Mouse (Mus musculus) forebrain, embryonic 12.5 days (tissue): ENCODE results near the gene March1. TPM values are rescaled to one million over a fixed set of nuclear protein-coding genes. Genes with fewer than 3 reads are reported as not detected.

Source experiments
- ATAC-seq: fragments of 200-750 bp; cut with Nextera tagmentation; 2 replicates; pipeline ENCODE4 v1.8.0; 2017; ENCODE audit warnings: moderate TSS enrichment; ENCODE audit not compliant: low FRiP score
- H3K27ac ChIP-seq: fragments of 300-500 bp; sonication (generic); 2 replicates; pipeline ENCODE4 v1.5.1; 2016; ENCODE audit warnings: mild to moderate bottlenecking
- H3K27me3 ChIP-seq: fragments of 300-500 bp; sonication (generic); 2 replicates; pipeline ENCODE4 v1.6.1; 2016; ENCODE audit warnings: mild to moderate bottlenecking
- H3K36me3 ChIP-seq: fragments of 300-500 bp; sonication (generic); replicated peaks from 2 replicates; pipeline ENCODE4 v1.6.1; 2016; ENCODE audit warnings: mild to moderate bottlenecking
- H3K4me1 ChIP-seq: fragments of 300-500 bp; sonication (generic); 2 replicates; pipeline ENCODE4 v1.6.1; 2016
- H3K4me2 ChIP-seq: fragments of 300-500 bp; sonication (generic); 2 replicates; pipeline ENCODE4 v1.6.1; 2016; ENCODE audit warnings: mild to moderate bottlenecking, moderate library complexity
- H3K4me3 ChIP-seq: fragments of 300-500 bp; sonication (generic); replicated peaks from 2 replicates; pipeline ENCODE4 v1.5.1; 2016; ENCODE audit warnings: mild to moderate bottlenecking
- H3K9ac ChIP-seq: fragments of 300-500 bp; sonication (generic); 2 replicates; pipeline ENCODE4 v1.6.1; 2016; ENCODE audit warnings: mild to moderate bottlenecking
- H3K9me3 ChIP-seq: fragments of 300-500 bp; sonication (generic); 2 replicates; pipeline ENCODE4 v1.6.1; 2016
- WGBS: fragments of 180-500 bp; shearing (Covaris S2); methylation state at CpG from one replicate; pipeline ENCODE4 v1.1.7; 2016; 5-methylcytosine and 5-hydroxymethylcytosine counted together
- polyA plus RNA-seq: library from polyadenylated mRNA; unstranded; fragments of >200 nt; fragmentation: Nextera tagmentation; extraction: Ambion mirVana; gene quantifications from 2 replicates; pipeline ENCODE4 v1.2.1, GENCODE M21; 2016

The March1 gene
- polyA plus RNA-seq, 1 experiment from 2014 or later, result 10.1 TPM

DNA sequence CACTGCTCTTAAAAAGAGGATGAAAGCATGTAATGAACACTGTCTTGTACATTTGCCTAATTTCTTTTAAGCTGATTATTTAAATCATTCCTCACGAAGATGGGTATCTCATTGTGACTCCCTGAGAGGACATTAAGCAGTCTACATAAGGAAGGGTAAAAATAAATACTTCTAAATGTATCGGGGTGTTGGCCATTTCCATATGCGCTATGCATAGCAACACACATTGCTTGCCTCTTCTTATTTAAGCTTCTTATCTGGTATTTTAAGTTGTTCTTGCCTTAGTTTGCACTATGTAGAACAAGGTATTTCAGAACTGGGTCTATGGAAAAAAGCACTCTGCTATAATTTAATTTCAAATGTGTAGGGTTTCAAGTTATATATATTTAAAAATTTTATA is 416.7 kb downstream of the March1 start:
- Histone ChIP-seq H3K4me3 (no peak overlapping the region), H3K9ac (no peak overlapping the region), H3K4me2 (no peak overlapping the region), H3K9me3 (no peaks in the 10 kb centered on the region), H3K27ac (no peak overlapping the region), H3K36me3 (no peaks in the 10 kb centered on the region), H3K27me3 (no peaks in the 10 kb centered on the region), H3K4me1 (no peaks in the 10 kb centered on the region)
- ATAC-seq, result no peak
- WGBS, result 85% methylated on average over 3 of the region's 3 CpGs

DNA sequence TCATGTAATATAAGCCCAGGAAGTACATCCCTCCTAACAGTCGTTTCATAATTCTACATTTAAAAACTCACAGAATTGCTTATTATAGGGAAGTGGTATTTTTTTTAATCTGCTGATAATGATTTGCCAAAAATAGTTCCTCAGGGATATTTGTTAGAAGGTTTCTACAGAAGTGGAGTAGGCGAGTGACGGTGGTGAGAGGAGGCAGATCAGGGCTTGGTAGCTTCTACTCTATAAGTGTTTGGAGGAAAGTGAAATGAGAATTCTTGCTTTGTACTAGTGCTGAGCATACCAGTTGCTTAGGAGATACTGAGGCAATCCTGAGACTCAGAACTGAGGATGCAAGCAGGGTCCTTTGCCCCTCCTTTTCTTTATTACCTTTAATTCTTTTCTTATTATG is 476.5 kb downstream of the March1 start:
- H3K9ac ChIP-seq, result no peak overlapping the region
- H3K4me1 ChIP-seq, result no peaks in the 10 kb centered on the region
- 88% methylated on average over 3 of the region's 3 CpGs for WGBS
- no peaks in the 10 kb centered on the region for H3K9me3 ChIP-seq
- no peaks in the 10 kb centered on the region for H3K27me3 ChIP-seq
- no peak overlapping the region for H3K27ac ChIP-seq
- H3K36me3 ChIP-seq, result no peaks in the 10 kb centered on the region
- ATAC-seq, result no peak
- H3K4me2 ChIP-seq, result no peak overlapping the region
- H3K4me3 ChIP-seq, result no peak overlapping the region

DNA sequence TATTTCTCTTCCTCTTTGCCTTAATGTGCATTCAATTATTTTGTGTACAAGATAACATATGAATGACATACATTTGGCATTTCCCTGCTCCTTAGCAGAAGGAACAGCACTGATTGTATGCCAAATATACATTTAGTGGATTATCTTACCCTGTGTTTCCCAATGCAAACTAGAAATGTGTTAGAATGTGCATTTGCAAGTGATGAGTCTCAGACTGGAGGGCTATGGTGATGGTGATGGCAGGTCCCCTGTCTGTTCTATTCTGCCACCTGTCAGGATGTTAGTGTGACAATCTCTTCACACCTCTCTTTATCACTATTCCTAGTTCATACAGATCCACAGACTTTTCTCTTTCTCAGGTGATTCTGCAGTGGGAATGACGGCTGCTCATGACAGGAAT is 480.4 kb downstream of the March1 start:
- 76% methylated on average over 1 of the region's 1 CpGs for WGBS
- no peaks in the 10 kb centered on the region for H3K27me3 ChIP-seq
- ATAC-seq, result no peak
- H3K9me3 ChIP-seq, result no peaks in the 10 kb centered on the region
- H3K27ac ChIP-seq, result no peak overlapping the region
- no peaks in the 10 kb centered on the region for H3K36me3 ChIP-seq
- H3K4me2 ChIP-seq, result no peak overlapping the region
- no peak overlapping the region for H3K4me3 ChIP-seq
- H3K9ac ChIP-seq, result no peak overlapping the region
- no peaks in the 10 kb centered on the region for H3K4me1 ChIP-seq

DNA sequence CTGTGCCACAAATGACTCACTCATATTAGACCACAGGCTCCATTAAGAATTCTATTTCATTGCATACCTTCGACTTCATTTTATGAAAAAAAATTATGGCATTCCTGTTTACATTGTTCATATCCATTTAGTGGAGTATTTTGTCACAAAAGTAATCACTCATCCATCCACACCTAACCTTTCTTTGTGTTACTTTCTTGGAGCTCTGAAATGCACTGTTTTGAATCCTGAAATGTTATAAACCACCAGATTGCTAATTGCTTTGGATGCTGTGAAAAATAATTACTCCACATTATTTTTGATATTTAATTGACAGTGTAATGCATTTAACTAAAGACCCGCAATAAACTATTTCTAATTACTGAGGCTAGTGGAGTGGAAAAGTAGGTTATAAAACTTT is 501.6 kb downstream of the March1 start:
- H3K36me3 ChIP-seq, result no peaks in the 10 kb centered on the region
- no peak for ATAC-seq
- H3K9ac ChIP-seq, result no peak overlapping the region
- H3K27ac ChIP-seq, result no peak overlapping the region
- WGBS, result 71% methylated on average over 2 of the region's 2 CpGs
- no peaks in the 10 kb centered on the region for H3K9me3 ChIP-seq
- H3K4me1 ChIP-seq, result no peaks in the 10 kb centered on the region
- no peak overlapping the region for H3K4me3 ChIP-seq
- H3K27me3 ChIP-seq, result no peaks in the 10 kb centered on the region
- no peak overlapping the region for H3K4me2 ChIP-seq

DNA sequence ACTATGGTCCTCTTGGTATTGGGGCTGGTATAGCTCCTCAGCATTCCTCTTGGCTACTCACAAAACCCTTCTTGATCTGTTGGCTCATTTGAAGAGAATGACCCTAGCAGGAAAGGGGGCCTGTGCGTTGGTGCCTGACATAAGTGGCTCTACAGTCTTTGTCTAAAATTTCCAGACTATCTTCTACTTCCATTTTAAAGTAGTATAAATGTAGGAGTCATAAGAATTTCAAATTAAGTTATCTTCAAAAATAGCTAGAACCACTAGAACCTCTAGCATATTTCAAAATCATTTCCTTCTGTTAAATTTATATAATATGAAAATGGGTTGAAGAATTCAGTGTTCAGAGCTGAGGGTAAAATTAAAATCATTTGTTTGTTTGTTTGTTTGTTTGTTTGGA is 541.9 kb downstream of the March1 start:
- WGBS, result 87% methylated on average over 1 of the region's 1 CpGs
- no peak overlapping the region for H3K9ac ChIP-seq
- no peaks in the 10 kb centered on the region for H3K4me1 ChIP-seq
- ATAC-seq, result no peak
- H3K9me3 ChIP-seq, result no peaks in the 10 kb centered on the region
- H3K4me3 ChIP-seq, result no peak overlapping the region
- no peak overlapping the region for H3K27ac ChIP-seq
- no peak overlapping the region for H3K4me2 ChIP-seq
- no peaks in the 10 kb centered on the region for H3K36me3 ChIP-seq
- no peaks in the 10 kb centered on the region for H3K27me3 ChIP-seq

DNA sequence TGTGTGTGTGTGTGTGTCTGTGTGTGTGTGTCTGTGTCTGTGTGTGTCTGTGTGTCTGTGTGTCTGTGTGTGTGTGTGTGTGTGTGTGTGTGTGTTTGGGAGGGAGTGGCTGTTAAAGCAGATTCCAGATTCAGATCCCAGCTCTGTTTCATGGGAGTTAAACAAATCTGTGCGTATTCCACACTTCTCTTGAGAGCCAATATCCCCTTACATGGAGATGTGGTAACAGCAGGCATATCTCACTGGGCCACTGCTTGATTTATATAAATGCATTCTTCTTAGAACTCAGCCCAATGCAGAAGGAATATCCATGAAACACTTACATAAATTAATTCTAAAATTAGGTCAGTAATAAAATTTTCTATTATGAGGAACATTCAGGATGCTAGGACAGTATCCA is 549.1 kb downstream of the March1 start:
- H3K4me1 ChIP-seq, result no peaks in the 10 kb centered on the region
- no peak for ATAC-seq
- H3K27ac ChIP-seq, result no peak overlapping the region
- 74% methylated on average over 1 of the region's 1 CpGs for WGBS
- H3K4me3 ChIP-seq, result no peak overlapping the region
- H3K9ac ChIP-seq, result no peak overlapping the region
- no peak overlapping the region for H3K4me2 ChIP-seq
- H3K27me3 ChIP-seq, result no peaks in the 10 kb centered on the region
- H3K36me3 ChIP-seq, result no peaks in the 10 kb centered on the region
- no peaks in the 10 kb centered on the region for H3K9me3 ChIP-seq

DNA sequence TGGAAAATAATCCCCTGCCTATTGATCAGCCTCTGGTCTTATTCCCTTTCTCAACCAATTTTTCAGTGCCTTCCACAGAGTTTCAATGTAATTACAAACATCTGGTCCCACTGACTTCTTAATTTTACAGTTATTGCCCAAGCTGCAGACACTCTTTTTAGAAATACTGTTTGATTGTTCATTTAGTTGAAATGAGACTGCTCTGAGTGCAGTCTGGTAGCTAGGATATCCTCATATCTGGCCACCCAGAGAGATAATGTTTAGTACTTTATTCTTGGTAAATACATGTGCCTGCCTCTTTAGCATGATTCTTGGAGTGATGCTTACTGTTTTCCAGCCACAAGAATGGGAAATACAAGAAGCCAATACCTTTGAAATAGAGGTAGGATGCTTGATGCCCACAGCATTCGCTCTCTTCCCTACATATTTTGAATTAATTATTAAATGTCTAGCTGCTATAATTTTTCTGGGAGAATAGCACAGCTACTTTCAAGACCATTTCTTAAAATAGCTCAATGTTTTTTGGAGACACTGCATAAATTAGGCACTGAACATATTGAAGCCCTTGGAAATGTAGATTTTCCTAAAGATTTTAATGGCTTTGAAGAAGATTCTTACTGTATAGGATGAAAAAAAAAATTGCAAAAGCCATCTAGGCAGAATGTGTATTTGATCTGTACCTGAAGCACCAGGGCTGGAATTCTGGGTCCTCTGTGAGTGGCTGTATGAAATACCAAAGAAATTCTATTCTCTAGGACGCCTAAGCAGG is 549.9 kb downstream of the March1 start:
- H3K9me3 ChIP-seq, result no peaks in the 10 kb centered on the region
- H3K4me1 ChIP-seq, result no peaks in the 10 kb centered on the region
- H3K4me2 ChIP-seq, result no peak overlapping the region
- H3K27me3 ChIP-seq, result no peaks in the 10 kb centered on the region
- H3K27ac ChIP-seq, result no peak overlapping the region
- ATAC-seq, result no peak
- no peak overlapping the region for H3K9ac ChIP-seq
- H3K4me3 ChIP-seq, result no peak overlapping the region
- H3K36me3 ChIP-seq, result no peaks in the 10 kb centered on the region
- WGBS, result 82% methylated on average over 2 of the region's 2 CpGs

DNA sequence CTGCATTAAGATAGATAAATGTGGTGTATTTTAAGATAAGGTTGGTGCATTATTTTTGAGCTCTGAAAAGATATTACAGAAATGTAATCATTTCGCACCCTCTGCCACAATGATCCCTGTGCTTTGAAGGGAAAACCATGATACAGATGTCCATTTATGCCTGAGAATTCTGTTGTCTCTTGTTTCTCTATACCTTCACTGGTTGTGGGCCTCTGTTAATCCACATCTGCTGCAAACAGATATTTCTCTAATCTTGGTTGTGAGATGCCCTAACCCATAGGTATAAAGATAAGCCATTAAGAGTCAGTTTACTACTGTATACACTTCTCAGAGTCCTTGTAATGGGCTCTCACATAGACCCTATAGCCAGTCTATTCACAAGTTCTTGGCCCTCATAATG is 561.6 kb downstream of the March1 start:
- H3K27me3 ChIP-seq, result no peaks in the 10 kb centered on the region
- no peak overlapping the region for H3K4me3 ChIP-seq
- no peak overlapping the region for H3K27ac ChIP-seq
- H3K9me3 ChIP-seq, result no peaks in the 10 kb centered on the region
- H3K36me3 ChIP-seq, result no peaks in the 10 kb centered on the region
- no peak for ATAC-seq
- 91% methylated on average over 1 of the region's 1 CpGs for WGBS
- H3K4me2 ChIP-seq, result no peak overlapping the region
- H3K9ac ChIP-seq, result no peak overlapping the region
- 0 out of 2 replicates have a peak, but pooled peaks cover 3% of the 10 kb centered on the region for H3K4me1 ChIP-seq

DNA sequence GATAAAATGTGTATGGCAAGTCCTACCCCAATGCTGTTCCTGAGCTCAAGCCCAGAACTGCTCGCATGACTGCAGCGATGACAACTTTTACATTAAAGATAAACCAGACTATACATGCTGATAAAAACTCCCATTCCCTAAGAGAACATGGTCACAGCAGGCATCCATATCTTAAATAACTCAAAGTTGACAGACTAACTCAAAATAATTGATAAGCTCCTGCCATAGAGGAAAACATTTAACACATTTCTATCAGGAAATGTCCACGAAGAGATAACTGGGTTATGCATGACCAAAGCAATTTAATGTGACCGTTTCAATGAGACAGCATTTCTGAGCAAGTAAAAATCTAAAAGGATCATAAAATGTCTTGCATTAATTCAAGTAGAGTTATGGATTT is 563.6 kb downstream of the March1 start:
- WGBS, result 89% methylated on average over 4 of the region's 4 CpGs

DNA sequence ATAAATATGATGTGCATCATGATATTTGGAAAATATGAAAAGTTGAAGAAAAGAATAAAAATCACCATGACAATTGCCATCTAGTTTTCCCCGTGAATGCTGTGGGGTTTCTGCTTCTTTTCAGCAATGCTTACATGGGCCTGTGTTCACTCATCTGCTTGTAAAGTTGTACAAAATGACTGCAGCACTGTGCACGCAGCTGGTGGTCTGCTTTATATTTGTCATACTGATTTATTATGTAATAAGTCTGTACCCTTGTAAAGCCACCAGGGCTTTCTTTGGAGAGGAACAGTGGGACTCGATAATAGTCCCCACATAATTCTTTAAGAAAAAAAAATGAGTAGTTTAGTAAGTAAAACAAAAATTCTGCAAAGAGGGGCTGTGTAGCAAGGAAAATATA is 564.6 kb downstream of the March1 start:
- Histone ChIP-seq H3K36me3 (no peaks in the 10 kb centered on the region), H3K4me1 (0 out of 2 replicates have a peak, but pooled peaks cover 3% of the 10 kb centered on the region), H3K4me3 (no peak overlapping the region), H3K9me3 (no peaks in the 10 kb centered on the region), H3K27me3 (no peaks in the 10 kb centered on the region), H3K4me2 (no peak overlapping the region), H3K27ac (no peak overlapping the region), H3K9ac (no peak overlapping the region)
- 80% methylated on average over 3 of the region's 3 CpGs for WGBS
- no peak for ATAC-seq

More for the DNA sequence above, 563.6 kb downstream of the March1 start:
- Histone ChIP-seq H3K27me3 (no peaks in the 10 kb centered on the region), H3K4me1 (0 out of 2 replicates have a peak, but pooled peaks cover 3% of the 10 kb centered on the region), H3K36me3 (no peaks in the 10 kb centered on the region), H3K9me3 (no peaks in the 10 kb centered on the region), H3K4me3 (no peak overlapping the region), H3K9ac (no peak overlapping the region), H3K4me2 (no peak overlapping the region), H3K27ac (no peak overlapping the region)
- ATAC-seq, result no peak

DNA sequence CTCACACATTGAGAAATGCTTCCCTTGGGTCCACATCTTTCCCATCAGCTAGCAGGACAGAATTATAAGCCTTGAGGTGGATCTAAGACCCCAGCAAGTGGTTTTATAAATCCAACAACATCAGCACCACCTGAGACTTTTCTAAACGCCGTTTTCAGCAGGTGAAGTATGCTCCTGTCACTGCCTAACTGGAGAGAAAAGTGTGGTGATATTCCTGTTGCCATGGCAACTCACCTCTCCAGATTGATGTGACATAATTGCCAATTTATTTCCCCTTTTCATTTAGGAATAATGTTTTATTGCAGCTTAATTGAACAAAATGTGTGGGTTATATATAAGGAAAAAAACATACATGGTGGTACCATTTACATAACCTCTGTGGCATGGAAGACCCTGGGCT is 565.8 kb downstream of the March1 start:
- no peak overlapping the region for H3K9ac ChIP-seq
- WGBS, result 67% methylated on average over 2 of the region's 2 CpGs
- H3K4me3 ChIP-seq, result no peak overlapping the region
- no peaks in the 10 kb centered on the region for H3K36me3 ChIP-seq
- no peaks in the 10 kb centered on the region for H3K27me3 ChIP-seq
- ATAC-seq, result no peak
- H3K27ac ChIP-seq, result no peak overlapping the region
- 0 out of 2 replicates have a peak, but pooled peaks cover 3% of the 10 kb centered on the region for H3K4me1 ChIP-seq
- H3K9me3 ChIP-seq, result no peaks in the 10 kb centered on the region
- H3K4me2 ChIP-seq, result no peak overlapping the region

DNA sequence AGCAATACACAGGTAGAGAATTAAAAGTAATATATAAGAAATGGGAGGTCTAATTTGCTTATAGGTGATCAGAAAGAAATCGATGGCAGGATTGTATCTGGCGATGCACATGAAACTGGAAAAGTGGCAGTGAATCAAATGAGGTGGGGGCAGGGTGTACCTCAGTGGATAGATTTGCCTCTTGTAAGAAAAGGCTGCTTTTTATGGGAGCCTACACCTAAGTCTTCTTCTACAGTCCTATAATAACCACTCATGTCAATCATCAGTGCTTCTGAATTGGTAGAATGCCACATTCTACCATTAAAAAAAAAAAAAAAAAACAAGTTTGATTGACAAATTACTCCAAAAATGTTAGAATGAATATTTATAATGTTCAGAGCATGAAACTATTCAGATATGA is 567.5 kb downstream of the March1 start:
- Histone ChIP-seq H3K9me3 (no peaks in the 10 kb centered on the region), H3K36me3 (no peaks in the 10 kb centered on the region), H3K4me2 (no peak overlapping the region), H3K4me3 (no peak overlapping the region), H3K27me3 (no peaks in the 10 kb centered on the region), H3K9ac (no peak overlapping the region), H3K27ac (no peak overlapping the region), H3K4me1 (0 out of 2 replicates have a peak, but pooled peaks cover 3% of the 10 kb centered on the region)
- WGBS, result 93% methylated on average over 2 of the region's 2 CpGs
- ATAC-seq, result no peak

DNA sequence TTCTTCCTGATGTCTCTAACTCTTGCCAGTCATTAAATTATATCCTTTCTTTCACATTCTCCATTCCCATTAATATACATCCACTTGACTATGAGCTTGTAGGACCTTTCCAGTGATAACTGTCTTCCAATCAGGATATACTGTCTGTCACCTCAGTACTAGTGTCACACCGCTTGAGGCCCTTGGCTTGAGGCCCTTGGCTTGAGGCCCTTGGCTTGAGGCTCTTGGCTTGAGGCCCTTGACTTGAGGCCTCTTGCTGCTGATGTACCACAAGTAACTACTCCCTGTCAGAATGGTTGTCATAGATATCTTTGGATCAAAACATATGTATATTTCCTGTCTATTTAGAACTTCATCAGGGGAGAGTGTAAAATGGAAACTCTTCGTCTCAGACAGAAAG is 576.7 kb downstream of the March1 start:
- no peak for ATAC-seq
- WGBS, result 93% methylated on average over 2 of the region's 2 CpGs
- Histone ChIP-seq H3K4me1 (no peaks in the 10 kb centered on the region), H3K9me3 (no peaks in the 10 kb centered on the region), H3K9ac (no peak overlapping the region), H3K4me2 (no peak overlapping the region), H3K4me3 (no peak overlapping the region), H3K27me3 (no peaks in the 10 kb centered on the region), H3K27ac (no peak overlapping the region), H3K36me3 (no peaks in the 10 kb centered on the region)
